Mouse (Mus musculus) adrenal gland, adult 2 months (tissue): ENCODE data around the gene 5730480H06Rik. TPM values are rescaled to one million over a fixed set of nuclear protein-coding genes. Genes with fewer than 3 reads are reported as not detected.
A peak's percentile ranks its signal among the peaks of the same experiment; 100 is the strongest.

ENCODE experiments used
- DNase-seq: peaks from one replicate; pipeline ENCODE4 v3.0.0; 2021
- polyA plus RNA-seq: library from polyadenylated mRNA; depleted of rRNA; stranded (reverse); fragments of >200 nt; gene quantifications from 2 replicates; pipeline ENCODE4 v1.2.3, GENCODE M21; 2012
- total RNA-seq, 2 experiments: library from RNA; stranded (reverse); gene quantifications; 2 replicates each; pipeline ENCODE4 v1.2.3; 2021

Gene 5730480H06Rik
- total and polyA plus RNA-seq, 3 experiments = 2.0 to 15.3 (median 13.6) TPM

GRCm38 (mm10) chr5:48421957-48422356 is 94.2 kb downstream of the 5730480H06Rik start:
- DNase-seq = no peak

- peak; percentile 31 for DNase-seq
Measured at GRCm38 (mm10) chr5:48430459-48430858, 102.7 kb downstream of the 5730480H06Rik start.

GRCm38 (mm10) chr5:48448888-48449287 is 121.1 kb downstream of the 5730480H06Rik start:
- no peak for DNase-seq

GRCm38 (mm10) chr5:48460221-48460620 is 132.5 kb downstream of the 5730480H06Rik start:
- no peak for DNase-seq
